Mouse (Mus musculus) liver, embryonic 16.5 days (tissue): ENCODE data around the gene 4930579F01Rik. TPM values are rescaled to one million over a fixed set of nuclear protein-coding genes. Genes with fewer than 3 reads are reported as not detected.

Source experiments
- ATAC-seq: fragments of 200-750 bp; cut with Nextera tagmentation; 2 replicates; pipeline ENCODE4 v1.8.0; 2017; ENCODE audit warnings: low read depth, mild to moderate bottlenecking, moderate number of reproducible peaks, moderate library complexity
- H3K27ac ChIP-seq: fragments of 300-500 bp; sonication (generic); 2 replicates; pipeline ENCODE4 v1.5.1; 2014; ENCODE audit warnings: mild to moderate bottlenecking, low read length
- H3K27me3 ChIP-seq: fragments of 300-500 bp; sonication (generic); 2 replicates; pipeline ENCODE4 v1.6.1; 2014; ENCODE audit warnings: low read depth, low read length, mixed read lengths; ENCODE audit not compliant: control insufficient read depth, insufficient read depth
- H3K36me3 ChIP-seq: fragments of 300-500 bp; sonication (generic); 2 replicates; pipeline ENCODE4 v1.6.1; 2014; ENCODE audit warnings: mild to moderate bottlenecking; ENCODE audit not compliant: control insufficient read depth, insufficient read depth
- H3K4me1 ChIP-seq: fragments of 300-500 bp; sonication (generic); 2 replicates; pipeline ENCODE4 v1.6.1; 2014; ENCODE audit warnings: low read depth, low read length, mixed read lengths; ENCODE audit not compliant: control insufficient read depth
- H3K4me2 ChIP-seq: fragments of 300-500 bp; sonication (generic); 2 replicates; pipeline ENCODE4 v1.6.1; 2014; ENCODE audit warnings: low read depth, low read length, mixed read lengths
- H3K4me3 ChIP-seq: fragments of 300-500 bp; sonication (generic); 2 replicates; pipeline ENCODE4 v1.5.1; 2014; ENCODE audit warnings: low read depth, mild to moderate bottlenecking, low read length
- H3K9ac ChIP-seq: fragments of 300-500 bp; sonication (generic); 2 replicates; pipeline ENCODE4 v1.6.1; 2014; ENCODE audit warnings: low read depth, low read length
- H3K9me3 ChIP-seq: fragments of 300-500 bp; sonication (generic); replicated peaks from 2 replicates; pipeline ENCODE4 v1.6.1; 2016; ENCODE audit warnings: low read length; ENCODE audit not compliant: control insufficient read depth
- WGBS: fragments of 180-500 bp; shearing (Covaris S2); extraction: QIAGEN DNeasy Blood & Tissue Kit; methylation state at CpG from one replicate; pipeline ENCODE4 v1.1.7; 2014; ENCODE audit not compliant: insufficient replicate concordance; 5-methylcytosine and 5-hydroxymethylcytosine counted together
- polyA plus RNA-seq: library from polyadenylated mRNA; unstranded; fragments of >200 nt; fragmentation: Nextera tagmentation; extraction: Ambion mirVana; gene quantifications from 2 replicates; pipeline ENCODE4 v1.2.1, GENCODE M21; 2015

The 4930579F01Rik gene
- not detected in 2 replicates for polyA plus RNA-seq

GRCm38 (mm10) chr3:138193683-138194302 lies at the start of gene 4930579F01Rik:
TSS of gene 4930579F01Rik (minus strand) at chr3:138193825.
- Histone ChIP-seq H3K36me3 (no peaks in the 10 kb centered on the region), H3K4me2 (no peak within 1 kb of the TSS), H3K27ac (no peak within 1 kb of the TSS), H3K27me3 (no peaks in the 10 kb centered on the region), H3K4me1 (no peaks in the 10 kb centered on the region), H3K9ac (no peak within 1 kb of the TSS), H3K4me3 (no peak within 1 kb of the TSS), H3K9me3 (no peaks in the 10 kb centered on the region)
- ATAC-seq: no peak
- 61% methylated on average over 15 of the region's 15 CpGs for WGBS

DNA sequence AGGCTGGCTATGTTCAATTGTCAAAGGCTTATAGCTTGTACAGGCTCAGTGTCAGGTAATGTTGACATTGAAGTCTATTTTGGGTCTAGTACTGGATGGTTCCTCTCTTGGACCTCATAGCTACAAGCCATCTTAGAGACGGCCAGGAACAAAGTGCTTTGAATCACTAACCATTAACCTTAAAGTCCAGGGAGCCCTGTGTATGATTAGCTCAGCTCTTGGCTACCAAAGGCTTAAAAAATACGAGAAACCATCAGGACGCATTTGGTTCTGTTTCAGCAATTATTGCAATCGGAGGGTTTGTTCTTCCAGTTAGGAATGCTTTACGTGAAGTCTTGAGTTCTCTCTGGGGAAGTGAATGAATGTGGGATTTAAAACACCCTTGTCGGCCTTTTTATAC lies 49.3 kb upstream of the 4930579F01Rik start:
- no peak overlapping the region for H3K4me3 ChIP-seq
- ATAC-seq: peak; percentile 58; the same call in 1 of the 2 replicates
- no peaks in the 10 kb centered on the region; the same call in 1 of the 2 replicates for H3K4me1 ChIP-seq
- H3K36me3 ChIP-seq: no peaks in the 10 kb centered on the region
- H3K27ac ChIP-seq: no peak overlapping the region
- WGBS: 68% methylated on average over 6 of the region's 6 CpGs
- no peak overlapping the region for H3K9ac ChIP-seq
- H3K27me3 ChIP-seq: no peaks in the 10 kb centered on the region
- H3K9me3 ChIP-seq: no peaks in the 10 kb centered on the region
- no peak overlapping the region for H3K4me2 ChIP-seq

- H3K4me2 ChIP-seq: no peak overlapping the region
- no peaks in the 10 kb centered on the region for H3K9me3 ChIP-seq
- no peak for ATAC-seq
- H3K4me1 ChIP-seq: no peaks in the 10 kb centered on the region; the same call in 1 of the 2 replicates
- H3K36me3 ChIP-seq: no peaks in the 10 kb centered on the region
- H3K4me3 ChIP-seq: no peak overlapping the region
- H3K27ac ChIP-seq: no peak overlapping the region
- no peaks in the 10 kb centered on the region for H3K27me3 ChIP-seq
- no peak overlapping the region for H3K9ac ChIP-seq
- 71% methylated on average over 14 of the region's 14 CpGs for WGBS
Observed at GRCm38 (mm10) chr3:138242021-138242726, 48.5 kb upstream of the 4930579F01Rik start.

GRCm38 (mm10) chr3:138241371-138241770 lies 47.7 kb upstream of the 4930579F01Rik start:
- 27% methylated on average over 6 of the region's 6 CpGs for WGBS
- no peak overlapping the region for H3K9ac ChIP-seq
- peak; percentile 20; the same call in 1 of the 2 replicates for ATAC-seq

DNA sequence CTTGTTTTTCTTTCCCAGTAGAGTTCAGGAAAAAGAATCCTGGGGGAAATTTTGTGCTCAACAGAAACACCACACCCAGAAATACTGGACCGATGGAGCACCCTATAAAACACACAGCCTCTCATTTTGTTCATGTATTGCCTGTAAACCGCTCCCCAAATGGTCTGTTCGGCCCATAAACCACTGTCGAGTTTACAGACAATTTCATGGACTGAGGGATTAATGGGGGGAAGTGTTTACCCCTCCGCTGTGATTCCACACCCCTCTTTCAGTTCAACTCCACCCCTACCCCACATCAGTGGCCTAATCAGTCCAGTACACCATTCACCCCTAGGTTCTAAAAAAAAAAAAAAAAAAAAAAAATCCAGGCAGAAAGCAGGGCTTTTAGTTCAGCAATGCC lies 47.3 kb upstream of the 4930579F01Rik start:
- H3K9ac ChIP-seq: no peak overlapping the region
- 63% methylated on average over 5 of the region's 5 CpGs for whole genome bisulfite sequencing
- no peaks in the 10 kb centered on the region; the same call in 1 of the 2 replicates for H3K4me1 ChIP-seq
- no peaks in the 10 kb centered on the region for H3K9me3 ChIP-seq
- no peak for ATAC-seq
- H3K36me3 ChIP-seq: no peaks in the 10 kb centered on the region
- H3K27ac ChIP-seq: no peak overlapping the region
- H3K4me2 ChIP-seq: no peak overlapping the region
- H3K27me3 ChIP-seq: no peaks in the 10 kb centered on the region
- H3K4me3 ChIP-seq: no peak overlapping the region

More at GRCm38 (mm10) chr3:138241371-138241770, 47.7 kb upstream of the 4930579F01Rik start:
- Histone ChIP-seq H3K4me3 (no peak overlapping the region), H3K27ac (no peak overlapping the region), H3K4me1 (no peaks in the 10 kb centered on the region; the same call in 1 of the 2 replicates), H3K36me3 (no peaks in the 10 kb centered on the region), H3K4me2 (no peak overlapping the region), H3K27me3 (no peaks in the 10 kb centered on the region), H3K9me3 (no peaks in the 10 kb centered on the region)

- no peak overlapping the region for H3K27ac ChIP-seq
- H3K4me1 ChIP-seq: no peaks in the 10 kb centered on the region; the same call in 1 of the 2 replicates
- no peak for ATAC-seq
- H3K9ac ChIP-seq: no peak overlapping the region
- 70% methylated on average over 3 of the region's 3 CpGs for whole genome bisulfite sequencing
- no peaks in the 10 kb centered on the region for H3K27me3 ChIP-seq
- H3K36me3 ChIP-seq: no peaks in the 10 kb centered on the region
- H3K9me3 ChIP-seq: no peaks in the 10 kb centered on the region
- H3K4me3 ChIP-seq: no peak overlapping the region
- H3K4me2 ChIP-seq: no peak overlapping the region
Observed at GRCm38 (mm10) chr3:138240411-138240810, 46.8 kb upstream of the 4930579F01Rik start.

DNA sequence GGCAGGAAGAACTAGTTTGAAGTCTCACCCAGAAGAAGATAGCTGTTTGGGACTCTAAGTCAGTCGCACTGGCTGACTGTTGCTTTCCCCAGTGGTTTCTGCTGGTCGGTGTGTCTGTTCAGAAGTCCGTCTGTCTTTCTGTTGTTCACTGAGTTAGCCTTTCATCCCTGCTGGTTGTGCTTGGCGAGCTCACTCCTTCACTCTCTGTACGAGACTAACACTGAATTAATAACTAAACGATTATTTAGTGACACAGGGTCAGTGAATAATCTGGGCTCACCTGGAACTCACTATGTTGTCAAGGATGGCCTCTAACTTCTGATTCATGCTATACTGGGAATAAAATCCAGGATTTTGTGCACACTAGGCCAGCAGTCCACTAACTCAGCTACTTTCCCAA lies 45.8 kb upstream of the 4930579F01Rik start:
- Histone ChIP-seq H3K27ac (no peak overlapping the region), H3K4me1 (no peaks in the 10 kb centered on the region; the same call in 1 of the 2 replicates), H3K9me3 (no peaks in the 10 kb centered on the region), H3K4me2 (no peak overlapping the region), H3K36me3 (no peaks in the 10 kb centered on the region), H3K27me3 (no peaks in the 10 kb centered on the region), H3K4me3 (no peak overlapping the region), H3K9ac (no peak overlapping the region)
- 71% methylated on average over 6 of the region's 6 CpGs for WGBS
- ATAC-seq: no peak

DNA sequence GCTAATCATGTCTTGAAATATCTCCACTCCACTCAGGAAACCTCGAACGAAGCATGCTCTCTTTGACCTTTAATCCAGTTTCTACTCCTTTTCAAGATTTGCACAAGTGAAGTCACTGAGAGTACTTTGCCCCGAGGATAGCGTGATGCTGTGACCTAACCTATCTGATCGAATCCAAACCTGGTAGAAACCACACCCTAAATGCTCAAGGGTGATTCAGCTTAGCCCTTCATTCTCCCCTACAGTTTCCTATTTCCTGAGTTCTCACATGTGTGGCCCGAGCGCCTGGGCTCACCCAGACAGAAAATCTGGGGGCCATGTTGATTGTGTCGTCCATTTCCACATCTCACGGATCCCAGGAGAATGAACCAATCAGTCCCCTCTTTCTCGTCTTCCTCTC lies 44.4 kb upstream of the 4930579F01Rik start:
- ATAC-seq: no peak
- H3K9me3 ChIP-seq: no peaks in the 10 kb centered on the region
- WGBS: 52% methylated on average over 10 of the region's 10 CpGs
- no peaks in the 10 kb centered on the region for H3K27me3 ChIP-seq
- no peak overlapping the region for H3K9ac ChIP-seq
- no peak overlapping the region for H3K27ac ChIP-seq
- H3K4me3 ChIP-seq: no peak overlapping the region
- H3K4me2 ChIP-seq: no peak overlapping the region
- H3K4me1 ChIP-seq: no peaks in the 10 kb centered on the region; the same call in 1 of the 2 replicates
- H3K36me3 ChIP-seq: no peaks in the 10 kb centered on the region

GRCm38 (mm10) chr3:138236546-138237163 lies 43.0 kb upstream of the 4930579F01Rik start:
- H3K4me2 ChIP-seq: no peak overlapping the region
- H3K27me3 ChIP-seq: no peaks in the 10 kb centered on the region
- no peak overlapping the region for H3K9ac ChIP-seq
- no peaks in the 10 kb centered on the region for H3K9me3 ChIP-seq
- H3K36me3 ChIP-seq: no peaks in the 10 kb centered on the region
- H3K27ac ChIP-seq: no peak overlapping the region
- no peak for ATAC-seq
- H3K4me1 ChIP-seq: no peaks in the 10 kb centered on the region; the same call in 1 of the 2 replicates
- no peak overlapping the region for H3K4me3 ChIP-seq
- WGBS: 59% methylated on average over 11 of the region's 11 CpGs
